Mouse (Mus musculus) spleen, postnatal 4 days (tissue): Measurements from ENCODE around the gene Ucp3.
A peak's percentile ranks its signal among the peaks of the same experiment; 100 is the strongest.
"Not testable (repeated sequence)": the region's sequence is repeated elsewhere in the genome, so short reads cannot be mapped to it uniquely, and the experiment has no call there.

Experiments
- DNase-seq, 2 experiments: peaks; one replicate each; pipeline ENCODE4 v3.0.0; 2022; ENCODE audit warnings: low spot score in 2 of 2

Gene Ucp3

GRCm38 (mm10) chr7:100471407-100471797, 1.4 kb upstream of the Ucp3 start:
- no peak for DNase-seq

GRCm38 (mm10) chr7:100473846-100474454, 1.2 kb downstream of the Ucp3 start:
- DNase-seq, result no peak

- no peak for DNase-seq
Measured at GRCm38 (mm10) chr7:100474680-100475079, 1.9 kb downstream of the Ucp3 start.

GRCm38 (mm10) chr7:100479100-100479822, 6.5 kb downstream of the Ucp3 start:
- no peak for DNase-seq

GRCm38 (mm10) chr7:100479823-100480164, 7.0 kb downstream of the Ucp3 start:
- DNase-seq, result no peak

- no peak for DNase-seq
Measured at GRCm38 (mm10) chr7:100480175-100480574, 7.4 kb downstream of the Ucp3 start.

GRCm38 (mm10) chr7:100482046-100482445, 9.3 kb downstream of the Ucp3 start:
- DNase-seq, result not testable (repeated sequence)

- DNase-seq, result no peak
Measured at GRCm38 (mm10) chr7:100484493-100484892, 11.7 kb downstream of the Ucp3 start.

GRCm38 (mm10) chr7:100487301-100487700, 14.5 kb downstream of the Ucp3 start:
- no peak for DNase-seq

- no peak for DNase-seq
Measured at GRCm38 (mm10) chr7:100488474-100489048, 15.8 kb downstream of the Ucp3 start.

- DNase-seq, result peak in 1 of 2 experiments; percentile 74
Measured at GRCm38 (mm10) chr7:100492391-100493116, 19.8 kb downstream of the Ucp3 start.

GRCm38 (mm10) chr7:100493117-100493483, 20.3 kb downstream of the Ucp3 start, which contains the start of gene Ucp2:
Ucp2 (plus strand) TSS chr7:100493337.
- peak; percentile 98 to 99 for DNase-seq

- peak; percentile 62 to 82 for DNase-seq
Measured at GRCm38 (mm10) chr7:100493484-100494414, 21.0 kb downstream of the Ucp3 start.

GRCm38 (mm10) chr7:100494415-100494831, 21.6 kb downstream of the Ucp3 start:
- peak in 1 of 2 experiments; percentile 74 for DNase-seq

GRCm38 (mm10) chr7:100495042-100495441, 22.3 kb downstream of the Ucp3 start:
- DNase-seq, result peak in 1 of 2 experiments; percentile 67

- DNase-seq, result peak; percentile 78 to 86
Measured at GRCm38 (mm10) chr7:100495581-100496251, 22.9 kb downstream of the Ucp3 start.

GRCm38 (mm10) chr7:100496371-100496770, 23.6 kb downstream of the Ucp3 start:
- no peak for DNase-seq

GRCm38 (mm10) chr7:100496791-100497190, 24.0 kb downstream of the Ucp3 start:
- no peak for DNase-seq

- DNase-seq, result no peak
Measured at GRCm38 (mm10) chr7:100497402-100497801, 24.6 kb downstream of the Ucp3 start.

GRCm38 (mm10) chr7:100497982-100498381, 25.2 kb downstream of the Ucp3 start:
- peak in 1 of 2 experiments; percentile 64 for DNase-seq

- peak in 1 of 2 experiments; percentile 56 for DNase-seq
Measured at GRCm38 (mm10) chr7:100499465-100499864, 26.7 kb downstream of the Ucp3 start.
